Comparison of ENCODE assay signal across 8 mouse cellular contexts in genomic region chr9:116375658-116376357, GRCm38 (mm10).
DNase-seq lines count a peak whose midpoint lies in the region; ATAC-seq lines count a peak whose summit lies in the region.

No protein-coding gene starts in this region.

- no peaks in the 10 kb centered on the region for H3K9me3 ChIP-seq in heart, embryonic 14.5 days (ENCODE audit: control insufficient read depth, low read length)

- no peaks in the 10 kb centered on the region for H3K27me3 ChIP-seq in heart, embryonic 14.5 days (ENCODE audit: control insufficient read depth, insufficient read depth, low read length)

- H3K9ac ChIP-seq in heart, embryonic 14.5 days (ENCODE audit: low read length): 0 out of 2 replicates have a peak overlapping the region, but pooled peaks have one; percentile 17

- WGBS in heart, embryonic 14.5 days: 51% methylated on average over 12 of the region's 12 CpGs

- H3K4me3 ChIP-seq in heart, embryonic 14.5 days (ENCODE audit: control insufficient read depth in 1 of 2, insufficient read depth in 1 of 2, low read depth in 1 of 2, low read length in 2 of 2): no peak overlapping the region

- peaks cover 5 to 9% of the 10 kb centered on the region in 2 experiments; a peak in 1 of 4 replicates for H3K4me1 ChIP-seq in heart, embryonic 14.5 days (ENCODE audit: control insufficient read depth in 2 of 2, insufficient read depth in 2 of 2, low read length in 2 of 2)

- H3K27ac ChIP-seq in heart, embryonic 14.5 days (replicated peaks in 1 of 2; ENCODE audit: control insufficient read depth in 1 of 2, insufficient read depth in 1 of 2, low read depth in 2 of 2, low read length in 2 of 2): no peak overlapping the region; a peak in 1 of 4 replicates

- DNase-seq in spleen, postnatal 36 days (ENCODE audit: low spot score in 2 of 2): peak; percentile 32
- no peak for DNase-seq in spleen, adult 12 weeks (ENCODE audit: low spot score)
- DNase-seq in cerebellum, postnatal 4 days (ENCODE audit: low spot score in 2 of 2): peak; percentile 43 to 64
- peak; percentile 72 for DNase-seq in layer of hippocampus, adult 9-10 months (ENCODE audit: low spot score)
- DNase-seq in lung, postnatal 14 days: peak; percentile 81
- DNase-seq in skeletal muscle tissue, adult 2 months (ENCODE audit: low read depth, low spot score): peak; percentile 88
- no peak for DNase-seq in c-Kit-positive CD71-positive TER-119-positive erythroid progenitor cells, embryonic 14.5 days (ENCODE audit: low spot score)

- H3K4me2 ChIP-seq in heart, embryonic 14.5 days (ENCODE audit: low read length): no peak overlapping the region

- no peaks in the 10 kb centered on the region for H3K36me3 ChIP-seq in heart, embryonic 14.5 days (ENCODE audit: control insufficient read depth, insufficient read depth, low read length)

- ATAC-seq in heart, embryonic 14.5 days (ENCODE audit: insufficient number of reproducible peaks, insufficient read depth, low FRiP score, low read depth): peak; percentile 61

Comparison
In these comparisons a context has a peak if more than half of its experiments do, and no peak if none do; other contexts are left out.
1. DNase-seq: peak in spleen, postnatal 36 days (2 of 2), cerebellum, postnatal 4 days (2 of 2), layer of hippocampus, adult 9-10 months (single experiment), lung, postnatal 14 days (single experiment) and skeletal muscle tissue, adult 2 months (single experiment); none in spleen, adult 12 weeks (single experiment) and c-Kit-positive CD71-positive TER-119-positive erythroid progenitor cells, embryonic 14.5 days (single experiment).